Mouse (Mus musculus) adrenal gland, postnatal 36 days (tissue): ENCODE data around the gene Lrp5. TPM values are rescaled to one million over a fixed set of nuclear protein-coding genes. Genes with fewer than 3 reads are reported as not detected.

Experiments used
- DNase-seq, 2 experiments: peaks; one replicate each; pipeline ENCODE4 v3.0.0; 2021; ENCODE audit warnings: mixed read lengths in 1 of 2
- total RNA-seq, 2 experiments: library from RNA; stranded (reverse); gene quantifications; 2 replicates each; pipeline ENCODE4 v1.2.3; 2021

Lrp5 gene
- total RNA-seq, 2 experiments from 2014 or later = 95.6 to 154 TPM

- DNase-seq = no peak
Observed at GRCm38 (mm10) chr19:3612534-3613273, 73.7 kb downstream of the Lrp5 start.

- DNase-seq = no peak
Observed at GRCm38 (mm10) chr19:3611730-3612129, 74.6 kb downstream of the Lrp5 start.

- DNase-seq = peak; percentile 79 to 82
Observed at GRCm38 (mm10) chr19:3610886-3611285, 75.5 kb downstream of the Lrp5 start.

GRCm38 (mm10) chr19:3609826-3610225, 76.5 kb downstream of the Lrp5 start:
- DNase-seq = no peak

- DNase-seq = peak; percentile 58 to 66
Observed at GRCm38 (mm10) chr19:3594316-3594715, 92.0 kb downstream of the Lrp5 start.

GRCm38 (mm10) chr19:3593379-3594055, 92.8 kb downstream of the Lrp5 start:
- DNase-seq = peak; percentile 67

- no peak for DNase-seq
Observed at GRCm38 (mm10) chr19:3589968-3590367, 96.4 kb downstream of the Lrp5 start.

GRCm38 (mm10) chr19:3589547-3589946, 96.8 kb downstream of the Lrp5 start:
- DNase-seq = no peak

GRCm38 (mm10) chr19:3587729-3588128, 98.6 kb downstream of the Lrp5 start:
- DNase-seq = peak in 1 of 2 experiments; percentile 36

GRCm38 (mm10) chr19:3586540-3586939, 99.8 kb downstream of the Lrp5 start:
- peak; percentile 75 to 79 for DNase-seq

- DNase-seq = no peak
Observed at GRCm38 (mm10) chr19:3586026-3586425, 100.3 kb downstream of the Lrp5 start.

GRCm38 (mm10) chr19:3581326-3581725, 105.0 kb downstream of the Lrp5 start:
- peak; percentile 60 to 66 for DNase-seq

- DNase-seq = no peak
Observed at GRCm38 (mm10) chr19:3577911-3578290, 108.5 kb downstream of the Lrp5 start.

GRCm38 (mm10) chr19:3577265-3577910, 109.0 kb downstream of the Lrp5 start:
- DNase-seq = no peak

GRCm38 (mm10) chr19:3576451-3577264, 109.7 kb downstream of the Lrp5 start:
- peak; percentile 15 to 29 for DNase-seq

- peak; percentile 98 to 99 for DNase-seq
Observed at GRCm38 (mm10) chr19:3575632-3576384, 110.6 kb downstream of the Lrp5 start, which contains the start of gene Ppp6r3. Gene Ppp6r3 (minus strand): TSS chr19:3575749.

GRCm38 (mm10) chr19:3575276-3575631, 111.1 kb downstream of the Lrp5 start:
- peak; percentile 88 to 92 for DNase-seq

- DNase-seq = no peak
Observed at GRCm38 (mm10) chr19:3574593-3575094, 111.7 kb downstream of the Lrp5 start.

GRCm38 (mm10) chr19:3564309-3564708, 122.1 kb downstream of the Lrp5 start:
- DNase-seq = peak; percentile 37 to 59

GRCm38 (mm10) chr19:3562752-3563151, 123.6 kb downstream of the Lrp5 start:
- DNase-seq = no peak

GRCm38 (mm10) chr19:3562298-3562697, 124.1 kb downstream of the Lrp5 start:
- DNase-seq = no peak
